Mouse (Mus musculus) layer of hippocampus, adult 18-20 months (tissue): Measurements from ENCODE around the gene Ghrh. TPM values are rescaled to one million over a fixed set of nuclear protein-coding genes. Genes with fewer than 3 reads are reported as not detected.

Experiments
- DNase-seq, 2 experiments: peaks; one replicate each; pipeline ENCODE4 v3.0.0; 2022; ENCODE audit warnings: low spot score in 2 of 2
- total RNA-seq, 2 experiments: library from RNA; stranded (reverse); gene quantifications; 2 replicates each; pipeline ENCODE4 v1.2.3; 2021

The Ghrh gene
- total RNA-seq, 2 experiments from 2014 or later = not detected

GRCm38 (mm10) chr2:157308273-157308917 is 38.9 kb downstream of the Ghrh start:
- DNase-seq = no peak

GRCm38 (mm10) chr2:157307715-157308265 is 39.5 kb downstream of the Ghrh start:
- DNase-seq = peak in 1 of 2 experiments; percentile 32

GRCm38 (mm10) chr2:157306091-157307032 is 40.9 kb downstream of the Ghrh start:
- DNase-seq = no peak

GRCm38 (mm10) chr2:157303096-157303495 is 44.2 kb downstream of the Ghrh start:
- peak in 1 of 2 experiments; percentile 44 for DNase-seq

GRCm38 (mm10) chr2:157300051-157300450 is 47.3 kb downstream of the Ghrh start:
- no peak for DNase-seq

GRCm38 (mm10) chr2:157296105-157296689 is 51.1 kb downstream of the Ghrh start:
- no peak for DNase-seq

- DNase-seq = peak; percentile 40 to 84
These were observed 55.2 kb downstream of the Ghrh start for GRCm38 (mm10) chr2:157292093-157292492.

- DNase-seq = no peak
These were observed 58.3 kb downstream of the Ghrh start for GRCm38 (mm10) chr2:157288996-157289395.

- peak; percentile 28 to 69 for DNase-seq
These were observed 59.8 kb downstream of the Ghrh start for GRCm38 (mm10) chr2:157287542-157287941.

- DNase-seq = no peak
These were observed 64.0 kb downstream of the Ghrh start for GRCm38 (mm10) chr2:157283321-157283720.

Other genes starting within 250 kb of the Ghrh start
- 10 to 100 TPM; 11.9 to 12.1 TPM for gene Samhd1, start 212.2 kb downstream of the Ghrh start, total RNA-seq
- 1 to 10 TPM; 1.1 to 1.9 TPM for gene Rbl1, start 143.0 kb downstream of the Ghrh start, total RNA-seq
- 100 to 1,000 TPM; 137 to 145 TPM for gene Rpn2, start 68.5 kb downstream of the Ghrh start, total RNA-seq
- 1 to 10 TPM; 1.1 to 1.4 TPM for gene Mroh8, start 68.0 kb downstream of the Ghrh start, total RNA-seq
- gene Manbal, start 20.1 kb upstream of the Ghrh start, total RNA-seq = 10 to 100 TPM; 55.5 to 57.0 TPM
- 100 to 1,000 TPM; 156 to 157 TPM for gene Src, start 70.9 kb upstream of the Ghrh start, total RNA-seq
- gene Nnat, start 212.6 kb upstream of the Ghrh start, total RNA-seq = 100 to 1,000 TPM; 481 to 624 TPM
- 100 to 1,000 TPM; 120 to 136 TPM for gene Blcap, start 223.8 kb upstream of the Ghrh start, total RNA-seq